Mouse (Mus musculus): ENCODE measurements around the gene Phkg2.

- TF ChIP-seq CTCF (IDR thresholded peaks at IDR 0.05; ENCODE audit: extremely low read depth, insufficient read depth, low read length) (no peak), POLR2A (IDR thresholded peaks at IDR 0.05; ENCODE audit: extremely low read depth, insufficient read depth, low read length) (no peak)
Measured at GRCm38 (mm10) chr7:127573503-127574008, 416 bp downstream of the Phkg2 start.

Data from cortical plate, adult 2 months (tissue).